Mouse (Mus musculus) intestine, postnatal 0 days (tissue): ENCODE results near the gene Scamp3. TPM values are rescaled to one million over a fixed set of nuclear protein-coding genes. Genes with fewer than 3 reads are reported as not detected.

Source experiments
- ATAC-seq: fragments of 200-750 bp; cut with Nextera tagmentation; 2 replicates; pipeline ENCODE4 v1.8.0; 2017; ENCODE audit warnings: mild to moderate bottlenecking, moderate TSS enrichment, moderate library complexity
- H3K27ac ChIP-seq: fragments of 300-500 bp; sonication (generic); 2 replicates; pipeline ENCODE4 v1.5.1; 2014; ENCODE audit warnings: mild to moderate bottlenecking, low read depth, low read length, moderate library complexity
- H3K27me3 ChIP-seq: fragments of 300-500 bp; sonication (generic); replicated peaks from 2 replicates; pipeline ENCODE4 v1.6.1; 2014; ENCODE audit warnings: low read length, mixed read lengths; ENCODE audit not compliant: control insufficient read depth, insufficient read depth
- H3K36me3 ChIP-seq: fragments of 300-500 bp; sonication (generic); 2 replicates; pipeline ENCODE4 v1.6.1; 2014; ENCODE audit warnings: mild to moderate bottlenecking, moderate library complexity; ENCODE audit not compliant: control insufficient read depth, insufficient read depth
- H3K4me1 ChIP-seq: fragments of 300-500 bp; sonication (generic); replicated peaks from 2 replicates; pipeline ENCODE4 v1.6.1; 2014; ENCODE audit warnings: antibody characterized with exemption, low read length, mixed read lengths; ENCODE audit not compliant: control insufficient read depth, insufficient read depth
- H3K4me2 ChIP-seq: fragments of 300-500 bp; sonication (generic); replicated peaks from 2 replicates; pipeline ENCODE4 v1.6.1; 2014; ENCODE audit warnings: low read depth, mild to moderate bottlenecking, moderate library complexity
- H3K4me3 ChIP-seq: fragments of 300-500 bp; sonication (generic); 2 replicates; pipeline ENCODE4 v1.5.1; 2014; ENCODE audit warnings: low read depth, low read length
- H3K9ac ChIP-seq: fragments of 300-500 bp; sonication (generic); 2 replicates; pipeline ENCODE4 v1.6.1; 2014; ENCODE audit warnings: mild to moderate bottlenecking, low read depth, low read length
- H3K9me3 ChIP-seq: fragments of 300-500 bp; sonication (generic); 2 replicates; pipeline ENCODE4 v1.6.1; 2016; ENCODE audit warnings: mixed run types; ENCODE audit not compliant: control insufficient read depth
- CTCF ChIP-seq: sonication (generic); IDR thresholded peaks from 2 replicates; pipeline ENCODE4 v1.5.1; 2016; ENCODE audit warnings: low read depth, mild to moderate bottlenecking, control low read depth, antibody characterized with exemption, moderate library complexity
- WGBS: fragments of 180-500 bp; shearing (Covaris S2); extraction: QIAGEN DNeasy Blood & Tissue Kit; methylation state at CpG from one replicate; pipeline ENCODE4 v1.1.7; 2014; 5-methylcytosine and 5-hydroxymethylcytosine counted together
- polyA plus RNA-seq: library from polyadenylated mRNA; unstranded; fragments of >200 nt; fragmentation: Nextera tagmentation; extraction: Ambion mirVana; gene quantifications from 2 replicates; pipeline ENCODE4 v1.2.1, GENCODE M21; 2015

Scamp3 gene
- polyA plus RNA-seq, 1 experiment from 2014 or later = 80.5 TPM

DNA sequence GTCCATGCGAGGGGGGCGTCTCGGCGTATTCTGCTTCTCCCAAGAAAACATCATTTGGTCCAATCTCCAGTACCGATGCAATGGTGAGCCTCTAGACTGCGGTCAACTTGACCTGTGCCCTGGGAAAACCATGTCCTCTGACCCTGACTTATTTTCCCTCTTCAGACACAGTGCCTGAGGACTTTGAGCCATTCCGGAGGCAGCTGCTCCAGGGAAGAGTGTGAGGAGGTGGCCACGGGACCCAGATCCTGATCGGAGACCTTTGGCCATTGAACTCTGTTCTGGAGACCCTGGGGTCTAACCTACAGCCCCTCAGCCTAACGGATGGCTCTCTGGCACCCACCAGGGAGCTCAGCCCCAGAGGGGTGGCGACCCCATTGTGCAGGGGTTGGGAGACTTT is 49.1 kb downstream of the Scamp3 start:
- H3K4me2 ChIP-seq = peak overlapping the region; percentile 65; the same call in 1 of the 2 replicates
- H3K9ac ChIP-seq = no peak overlapping the region
- H3K4me3 ChIP-seq = no peak overlapping the region
- H3K9me3 ChIP-seq = no peaks in the 10 kb centered on the region
- no peak for ATAC-seq
- no peak overlapping the region for H3K27ac ChIP-seq
- H3K4me1 ChIP-seq = peaks cover 4% of the 10 kb centered on the region; the same call in 1 of the 2 replicates
- H3K36me3 ChIP-seq = no peaks in the 10 kb centered on the region; the same call in 1 of the 2 replicates
- WGBS = 55% methylated on average over 11 of the region's 11 CpGs
- no peak for TF ChIP-seq CTCF
- H3K27me3 ChIP-seq = no peaks in the 10 kb centered on the region

DNA sequence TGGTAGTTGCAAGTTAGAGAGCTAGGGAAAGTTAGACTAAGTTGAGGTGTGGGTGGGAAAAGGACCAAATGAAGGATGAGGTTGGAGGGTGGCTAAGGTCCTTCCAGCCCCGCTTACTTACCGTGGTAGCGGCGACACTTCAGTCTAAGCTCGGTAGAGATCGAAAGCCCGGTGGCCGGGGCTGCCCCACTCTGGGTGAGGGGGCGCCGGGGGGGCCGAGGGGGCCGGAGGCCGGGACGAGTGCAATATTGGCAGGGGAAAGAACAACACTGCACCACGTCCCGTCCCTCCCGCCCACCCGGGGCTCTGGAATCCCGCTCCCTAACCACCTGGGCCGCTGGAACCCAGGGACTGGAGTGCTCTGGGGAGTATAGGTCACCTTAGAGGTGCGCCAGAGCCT is 49.6 kb downstream of the Scamp3 start, which contains the start of gene Mtx1:
TSS of gene Mtx1 (minus strand) at position 189 of the 400 bp plus-strand sequence.
- peak; percentile 1; the same call in 1 of the 2 replicates for ATAC-seq
- peak within 1 kb of the TSS; percentile 65 for H3K4me2 ChIP-seq
- 13% methylated on average over 21 of the region's 21 CpGs for WGBS
- H3K36me3 ChIP-seq = no peaks in the 10 kb centered on the region; the same call in 1 of the 2 replicates
- H3K4me3 ChIP-seq = peak within 1 kb of the TSS; percentile 40
- TF ChIP-seq CTCF = no peak
- H3K9me3 ChIP-seq = no peaks in the 10 kb centered on the region
- H3K27ac ChIP-seq = peak within 1 kb of the TSS; percentile 17; the same call in 1 of the 2 replicates
- H3K9ac ChIP-seq = peak within 1 kb of the TSS; percentile 11; the same call in 1 of the 2 replicates
- H3K27me3 ChIP-seq = no peaks in the 10 kb centered on the region
- H3K4me1 ChIP-seq = peaks cover 4% of the 10 kb centered on the region; the same call in 1 of the 2 replicates

DNA sequence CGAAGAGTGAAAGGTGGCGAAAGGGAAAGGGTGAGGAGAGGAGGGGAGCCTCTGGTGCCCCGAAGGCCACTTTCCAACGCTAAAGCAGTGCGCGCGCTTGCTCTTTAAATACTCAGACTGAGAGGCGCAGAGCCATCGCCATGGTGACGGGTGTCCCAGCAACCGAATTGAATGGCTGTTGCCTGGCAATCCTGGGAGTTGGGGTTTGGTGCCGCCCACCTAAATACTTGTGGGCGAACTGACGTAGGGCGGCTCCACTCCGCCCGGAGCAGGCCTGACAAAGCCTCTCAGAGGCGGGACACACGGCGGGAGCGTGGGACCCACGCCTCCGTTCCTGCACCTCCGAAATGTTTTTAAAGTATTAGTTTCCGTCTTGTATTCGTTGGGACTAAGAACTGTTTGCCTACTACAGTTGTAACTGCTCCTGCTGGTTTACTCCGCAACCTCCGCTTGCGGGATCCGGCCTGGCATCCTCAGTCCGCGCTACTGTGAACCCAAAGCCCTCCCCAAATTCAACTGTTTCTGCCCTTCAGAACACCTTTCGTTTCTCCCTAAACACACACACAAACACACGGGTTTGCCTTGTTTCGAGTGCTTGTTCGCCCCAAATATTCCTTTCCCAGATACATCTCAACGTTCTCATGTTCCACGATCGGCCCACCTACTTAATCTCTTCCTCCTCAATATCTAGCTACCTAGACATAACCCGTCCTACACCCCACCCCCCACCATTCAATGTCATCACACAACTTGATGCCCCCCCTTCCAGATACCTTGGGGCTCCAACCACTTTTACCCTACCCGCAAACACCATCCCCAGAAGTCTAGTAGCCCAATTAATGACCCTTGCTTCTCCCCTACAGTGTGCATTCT is 50.3 kb downstream of the Scamp3 start:
- H3K36me3 ChIP-seq = no peaks in the 10 kb centered on the region; the same call in 1 of the 2 replicates
- H3K27me3 ChIP-seq = no peaks in the 10 kb centered on the region
- H3K27ac ChIP-seq = peak overlapping the region; percentile 17; the same call in 1 of the 2 replicates
- H3K9me3 ChIP-seq = no peaks in the 10 kb centered on the region
- ATAC-seq = peak; percentile 39
- H3K4me1 ChIP-seq = peaks cover 4% of the 10 kb centered on the region; the same call in 1 of the 2 replicates
- H3K4me2 ChIP-seq = peak overlapping the region; percentile 65
- H3K9ac ChIP-seq = peak overlapping the region; percentile 11; the same call in 1 of the 2 replicates
- no peak for TF ChIP-seq CTCF
- H3K4me3 ChIP-seq = peak overlapping the region; percentile 40
- WGBS = 7% methylated on average over 41 of the region's 41 CpGs

DNA sequence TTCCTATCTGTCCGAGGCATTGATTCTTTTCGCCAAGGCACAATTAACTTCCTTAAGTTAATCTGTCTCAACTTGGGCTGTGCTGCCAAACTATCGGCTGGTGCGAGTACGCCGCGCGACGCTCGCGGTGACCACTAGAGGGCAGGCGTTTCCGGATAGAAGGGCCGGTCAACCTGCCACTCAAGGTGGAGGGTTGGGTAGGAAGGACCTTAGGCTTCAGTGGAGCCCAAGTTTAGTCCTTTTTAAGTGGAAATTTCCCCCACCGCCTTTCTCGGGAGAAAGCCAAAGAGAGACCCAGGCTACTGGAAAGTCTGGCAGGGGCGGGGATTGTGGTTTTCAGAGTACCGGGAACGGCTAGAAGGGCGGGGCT is 50.9 kb downstream of the Scamp3 start:
- peak; percentile 97 for TF ChIP-seq CTCF
- H3K4me2 ChIP-seq = peak overlapping the region; percentile 65
- no peaks in the 10 kb centered on the region for H3K36me3 ChIP-seq
- H3K9me3 ChIP-seq = no peaks in the 10 kb centered on the region
- H3K4me1 ChIP-seq = peaks cover 4% of the 10 kb centered on the region; the same call in 1 of the 2 replicates
- H3K9ac ChIP-seq = no peak overlapping the region
- under 1% methylated on average over 20 of the region's 20 CpGs for WGBS
- H3K27ac ChIP-seq = peak overlapping the region; percentile 17; the same call in 1 of the 2 replicates
- H3K4me3 ChIP-seq = peak overlapping the region; percentile 40
- H3K27me3 ChIP-seq = no peaks in the 10 kb centered on the region
- ATAC-seq = peak; percentile 73

DNA sequence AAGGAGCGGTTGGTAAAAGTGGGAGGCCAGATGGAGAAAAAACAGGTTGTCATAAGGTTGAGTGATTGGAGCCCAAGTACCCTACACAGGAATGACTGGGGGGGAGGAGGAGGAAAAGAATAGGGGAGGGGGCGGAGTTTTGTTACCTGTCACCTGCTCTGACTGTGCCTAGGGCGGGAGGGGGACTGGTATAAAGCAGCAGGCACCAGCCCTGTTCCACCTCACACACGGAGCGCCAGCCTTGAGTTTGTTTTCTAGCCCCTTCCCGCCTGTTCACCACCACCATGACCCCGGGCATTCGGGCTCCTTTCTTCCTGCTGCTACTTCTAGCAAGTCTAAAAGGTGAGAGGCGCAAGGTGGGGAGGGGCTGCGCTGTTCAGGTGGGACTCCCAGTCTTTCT is 51.6 kb downstream of the Scamp3 start, which contains the start of gene Muc1:
TSS of gene Muc1 (plus strand) at position 222 of the 400 bp plus-strand sequence.
- WGBS = 25% methylated on average over 10 of the region's 10 CpGs
- Histone ChIP-seq H3K9ac (no peak within 1 kb of the TSS), H3K4me1 (peaks cover 4% of the 10 kb centered on the region; the same call in 1 of the 2 replicates), H3K4me3 (peak within 1 kb of the TSS; percentile 40), H3K27ac (peak within 1 kb of the TSS; percentile 17; the same call in 1 of the 2 replicates), H3K36me3 (no peaks in the 10 kb centered on the region), H3K27me3 (no peaks in the 10 kb centered on the region), H3K9me3 (no peaks in the 10 kb centered on the region), H3K4me2 (peak within 1 kb of the TSS; percentile 65)
- no peak for ATAC-seq
- no peak for TF ChIP-seq CTCF

DNA sequence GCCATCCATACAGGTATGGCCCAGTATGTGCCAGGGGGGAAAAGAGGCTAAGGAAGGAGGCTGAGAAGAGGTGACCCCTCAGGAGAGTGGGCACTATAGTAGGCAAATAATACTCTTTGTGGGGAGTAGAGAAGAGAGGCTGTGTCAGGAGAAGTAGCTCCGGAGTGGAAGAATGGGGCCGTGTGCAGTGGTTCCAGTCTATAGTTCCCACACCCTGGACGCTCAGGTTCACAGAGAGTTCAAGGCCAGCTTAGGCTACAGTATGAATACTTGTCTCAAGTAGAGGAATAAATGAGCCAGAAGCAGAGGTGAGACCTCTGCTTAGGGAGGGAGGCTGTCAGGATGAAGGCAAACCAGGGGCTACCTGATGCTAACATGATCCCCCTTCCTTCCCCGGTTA is 52.0 kb downstream of the Scamp3 start:
- H3K4me1 ChIP-seq = peaks cover 6% of the 10 kb centered on the region; the same call in 1 of the 2 replicates
- no peak for TF ChIP-seq CTCF
- no peaks in the 10 kb centered on the region for H3K9me3 ChIP-seq
- ATAC-seq = no peak
- H3K36me3 ChIP-seq = no peaks in the 10 kb centered on the region
- 55% methylated on average over 4 of the region's 4 CpGs for WGBS
- no peak overlapping the region for H3K4me3 ChIP-seq
- no peaks in the 10 kb centered on the region for H3K27me3 ChIP-seq
- H3K4me2 ChIP-seq = peak overlapping the region; percentile 65; the same call in 1 of the 2 replicates
- no peak overlapping the region for H3K9ac ChIP-seq
- H3K27ac ChIP-seq = no peak overlapping the region
